Mouse (Mus musculus): Measurements from ENCODE around the gene Fnbp1l. TPM values are rescaled to one million over a fixed set of nuclear protein-coding genes. Genes with fewer than 3 reads are reported as not detected.

The Fnbp1l gene
- polyA plus RNA-seq, 1 experiment from 2014 or later, result 52.9 TPM

- DNase-seq (ENCODE audit: low spot score), result no peak
- ATAC-seq (replicated peaks; ENCODE audit: low FRiP score, low TSS enrichment, low read depth), result no peak
- Histone ChIP-seq H3K4me2 (ENCODE audit: low read length) (no peak overlapping the region), H3K4me1 (replicated peaks; ENCODE audit: control insufficient read depth, insufficient read depth, low read length) (no peaks in the 10 kb centered on the region), H3K36me3 (ENCODE audit: control insufficient read depth, insufficient read depth, low read length) (peaks cover 34% of the 10 kb centered on the region), H3K27ac (ENCODE audit: low read depth) (no peak overlapping the region), H3K27me3 (replicated peaks; ENCODE audit: control insufficient read depth, insufficient read depth, low read length) (no peaks in the 10 kb centered on the region), H3K4me3 (ENCODE audit: low read depth, low read length) (no peak overlapping the region), H3K9ac (ENCODE audit: low read length) (no peak overlapping the region), H3K9me3 (ENCODE audit: control insufficient read depth, low read length) (no peaks in the 10 kb centered on the region)
- WGBS, result 77% methylated on average over 3 of the region's 3 CpGs
These were observed 91.0 kb downstream of the Fnbp1l start for GRCm38 (mm10) chr3:122528477-122528876.

GRCm38 (mm10) chr3:122521294-122521693 is 98.2 kb downstream of the Fnbp1l start:
- no peak overlapping the region for H3K27ac ChIP-seq (ENCODE audit: low read depth)
- 40% methylated on average over 1 of the region's 1 CpGs for WGBS
- no peak overlapping the region for H3K4me3 ChIP-seq (ENCODE audit: low read depth, low read length)
- H3K36me3 ChIP-seq (ENCODE audit: control insufficient read depth, insufficient read depth, low read length), result peaks cover 29% of the 10 kb centered on the region
- H3K9me3 ChIP-seq (ENCODE audit: control insufficient read depth, low read length), result no peaks in the 10 kb centered on the region
- ATAC-seq (replicated peaks; ENCODE audit: low FRiP score, low TSS enrichment, low read depth) (no peak), DNase-seq (ENCODE audit: low spot score) (no peak)
- H3K4me2 ChIP-seq (ENCODE audit: low read length), result no peak overlapping the region
- H3K9ac ChIP-seq (ENCODE audit: low read length), result no peak overlapping the region
- no peaks in the 10 kb centered on the region for H3K27me3 ChIP-seq (replicated peaks; ENCODE audit: control insufficient read depth, insufficient read depth, low read length)
- H3K4me1 ChIP-seq (replicated peaks; ENCODE audit: control insufficient read depth, insufficient read depth, low read length), result peaks cover 10% of the 10 kb centered on the region

- Histone ChIP-seq H3K4me1 (replicated peaks; ENCODE audit: control insufficient read depth, insufficient read depth, low read length) (peaks cover 10% of the 10 kb centered on the region), H3K4me2 (ENCODE audit: low read length) (no peak overlapping the region), H3K27ac (ENCODE audit: low read depth) (no peak overlapping the region), H3K9me3 (ENCODE audit: control insufficient read depth, low read length) (no peaks in the 10 kb centered on the region), H3K4me3 (ENCODE audit: low read depth, low read length) (no peak overlapping the region), H3K9ac (ENCODE audit: low read length) (no peak overlapping the region), H3K27me3 (replicated peaks; ENCODE audit: control insufficient read depth, insufficient read depth, low read length) (no peaks in the 10 kb centered on the region), H3K36me3 (ENCODE audit: control insufficient read depth, insufficient read depth, low read length) (peaks cover 30% of the 10 kb centered on the region)
- no peak for ATAC-seq (replicated peaks; ENCODE audit: low FRiP score, low TSS enrichment, low read depth)
- WGBS, result 92% methylated on average over 4 of the region's 4 CpGs
- no peak for DNase-seq (ENCODE audit: low spot score)
These were observed 98.6 kb downstream of the Fnbp1l start for GRCm38 (mm10) chr3:122520875-122521274.

- 80% methylated on average over 3 of the region's 3 CpGs for whole genome bisulfite sequencing
- Histone ChIP-seq H3K4me2 (ENCODE audit: low read length) (no peak overlapping the region), H3K27ac (ENCODE audit: low read depth) (no peak overlapping the region), H3K27me3 (replicated peaks; ENCODE audit: control insufficient read depth, insufficient read depth, low read length) (no peaks in the 10 kb centered on the region), H3K4me1 (replicated peaks; ENCODE audit: control insufficient read depth, insufficient read depth, low read length) (peaks cover 14% of the 10 kb centered on the region), H3K9me3 (ENCODE audit: control insufficient read depth, low read length) (no peaks in the 10 kb centered on the region), H3K36me3 (ENCODE audit: control insufficient read depth, insufficient read depth, low read length) (peaks cover 25% of the 10 kb centered on the region), H3K4me3 (ENCODE audit: low read depth, low read length) (no peak overlapping the region), H3K9ac (ENCODE audit: low read length) (no peak overlapping the region)
- DNase-seq (ENCODE audit: low spot score), result no peak
- ATAC-seq (replicated peaks; ENCODE audit: low FRiP score, low TSS enrichment, low read depth), result no peak
These were observed 99.2 kb downstream of the Fnbp1l start for GRCm38 (mm10) chr3:122520365-122520764.

- ATAC-seq (replicated peaks; ENCODE audit: low FRiP score, low TSS enrichment, low read depth) (0 out of 2 replicates have a peak, but pooled peaks have one; percentile 28), DNase-seq (ENCODE audit: low spot score) (no peak)
These were observed 100.4 kb downstream of the Fnbp1l start for GRCm38 (mm10) chr3:122519082-122519481.

GRCm38 (mm10) chr3:122518231-122518736 is 101.2 kb downstream of the Fnbp1l start:
- no peak overlapping the region for H3K4me3 ChIP-seq (ENCODE audit: low read depth, low read length)
- ATAC-seq (replicated peaks; ENCODE audit: low FRiP score, low TSS enrichment, low read depth), result no peak
- no peaks in the 10 kb centered on the region for H3K27me3 ChIP-seq (replicated peaks; ENCODE audit: control insufficient read depth, insufficient read depth, low read length)
- no peaks in the 10 kb centered on the region for H3K9me3 ChIP-seq (ENCODE audit: control insufficient read depth, low read length)
- H3K27ac ChIP-seq (ENCODE audit: low read depth), result no peak overlapping the region
- DNase-seq (ENCODE audit: low spot score), result no peak
- H3K4me1 ChIP-seq (replicated peaks; ENCODE audit: control insufficient read depth, insufficient read depth, low read length), result peaks cover 17% of the 10 kb centered on the region
- H3K36me3 ChIP-seq (ENCODE audit: control insufficient read depth, insufficient read depth, low read length), result peaks cover 5% of the 10 kb centered on the region
- WGBS, result 49% methylated on average over 9 of the region's 9 CpGs
- no peak overlapping the region for H3K4me2 ChIP-seq (ENCODE audit: low read length)
- H3K9ac ChIP-seq (ENCODE audit: low read length), result no peak overlapping the region

More at GRCm38 (mm10) chr3:122519082-122519481, 100.4 kb downstream of the Fnbp1l start:
- H3K9me3 ChIP-seq (ENCODE audit: control insufficient read depth, low read length), result no peaks in the 10 kb centered on the region
- no peak overlapping the region for H3K4me3 ChIP-seq (ENCODE audit: low read depth, low read length)
- H3K36me3 ChIP-seq (ENCODE audit: control insufficient read depth, insufficient read depth, low read length), result peaks cover 13% of the 10 kb centered on the region
- H3K27me3 ChIP-seq (replicated peaks; ENCODE audit: control insufficient read depth, insufficient read depth, low read length), result no peaks in the 10 kb centered on the region
- peaks cover 17% of the 10 kb centered on the region for H3K4me1 ChIP-seq (replicated peaks; ENCODE audit: control insufficient read depth, insufficient read depth, low read length)
- H3K27ac ChIP-seq (ENCODE audit: low read depth), result no peak overlapping the region
- H3K4me2 ChIP-seq (ENCODE audit: low read length), result no peak overlapping the region
- H3K9ac ChIP-seq (ENCODE audit: low read length), result no peak overlapping the region
- whole genome bisulfite sequencing, result 29% methylated on average over 13 of the region's 13 CpGs

GRCm38 (mm10) chr3:122517726-122518125 is 101.8 kb downstream of the Fnbp1l start:
- Histone ChIP-seq H3K9ac (ENCODE audit: low read length) (no peak overlapping the region), H3K27me3 (replicated peaks; ENCODE audit: control insufficient read depth, insufficient read depth, low read length) (no peaks in the 10 kb centered on the region), H3K36me3 (ENCODE audit: control insufficient read depth, insufficient read depth, low read length) (peaks cover 7% of the 10 kb centered on the region), H3K27ac (ENCODE audit: low read depth) (no peak overlapping the region), H3K4me2 (ENCODE audit: low read length) (no peak overlapping the region), H3K9me3 (ENCODE audit: control insufficient read depth, low read length) (no peaks in the 10 kb centered on the region), H3K4me3 (ENCODE audit: low read depth, low read length) (no peak overlapping the region), H3K4me1 (replicated peaks; ENCODE audit: control insufficient read depth, insufficient read depth, low read length) (peaks cover 17% of the 10 kb centered on the region)
- ATAC-seq (replicated peaks; ENCODE audit: low FRiP score, low TSS enrichment, low read depth), result no peak
- no peak for DNase-seq (ENCODE audit: low spot score)
- 56% methylated on average over 4 of the region's 4 CpGs for WGBS

GRCm38 (mm10) chr3:122516327-122516695 is 103.2 kb downstream of the Fnbp1l start:
- 89% methylated on average over 3 of the region's 3 CpGs for WGBS
- no peaks in the 10 kb centered on the region for H3K9me3 ChIP-seq (ENCODE audit: control insufficient read depth, low read length)
- H3K4me1 ChIP-seq (replicated peaks; ENCODE audit: control insufficient read depth, insufficient read depth, low read length), result peaks cover 17% of the 10 kb centered on the region
- peaks cover 11% of the 10 kb centered on the region for H3K36me3 ChIP-seq (ENCODE audit: control insufficient read depth, insufficient read depth, low read length)
- H3K27ac ChIP-seq (ENCODE audit: low read depth), result no peak overlapping the region
- ATAC-seq (replicated peaks; ENCODE audit: low FRiP score, low TSS enrichment, low read depth) (no peak), DNase-seq (ENCODE audit: low spot score) (no peak)
- H3K9ac ChIP-seq (ENCODE audit: low read length), result no peak overlapping the region
- no peak overlapping the region for H3K4me2 ChIP-seq (ENCODE audit: low read length)
- H3K27me3 ChIP-seq (replicated peaks; ENCODE audit: control insufficient read depth, insufficient read depth, low read length), result no peaks in the 10 kb centered on the region
- no peak overlapping the region for H3K4me3 ChIP-seq (ENCODE audit: low read depth, low read length)

GRCm38 (mm10) chr3:122515568-122516326 is 103.8 kb downstream of the Fnbp1l start:
- DNase-seq (ENCODE audit: low spot score) (no peak), ATAC-seq (replicated peaks; ENCODE audit: low FRiP score, low TSS enrichment, low read depth) (no peak)
- H3K4me1 ChIP-seq (replicated peaks; ENCODE audit: control insufficient read depth, insufficient read depth, low read length), result peaks cover 17% of the 10 kb centered on the region
- H3K27me3 ChIP-seq (replicated peaks; ENCODE audit: control insufficient read depth, insufficient read depth, low read length), result no peaks in the 10 kb centered on the region
- 63% methylated on average over 6 of the region's 6 CpGs for WGBS
- H3K9me3 ChIP-seq (ENCODE audit: control insufficient read depth, low read length), result no peaks in the 10 kb centered on the region
- H3K9ac ChIP-seq (ENCODE audit: low read length), result no peak overlapping the region
- H3K4me3 ChIP-seq (ENCODE audit: low read depth, low read length), result no peak overlapping the region
- H3K27ac ChIP-seq (ENCODE audit: low read depth), result no peak overlapping the region
- no peak overlapping the region for H3K4me2 ChIP-seq (ENCODE audit: low read length)
- H3K36me3 ChIP-seq (ENCODE audit: control insufficient read depth, insufficient read depth, low read length), result peaks cover 11% of the 10 kb centered on the region; the same call in 1 of the 2 replicates
